Mouse (Mus musculus): ENCODE data around the gene Krt35. TPM values are rescaled to one million over a fixed set of nuclear protein-coding genes. Genes with fewer than 3 reads are reported as not detected.

Krt35 gene
- polyA plus RNA-seq, 1 experiment from 2014 or later, result not detected

GRCm38 (mm10) chr11:100050451-100050850 lies 45.6 kb downstream of the Krt35 start, which contains the start of gene Krt31:
Gene Krt31, minus strand, starts transcription at chr11:100050551.
- 86% methylated on average over 3 of the region's 3 CpGs for WGBS
- Histone ChIP-seq H3K4me1 (replicated peaks) (no peaks in the 10 kb centered on the region), H3K4me3 (no peak within 1 kb of the TSS), H3K27me3 (ENCODE audit: insufficient read depth, poor library complexity, severe bottlenecking) (no peaks in the 10 kb centered on the region), H3K9me3 (no peaks in the 10 kb centered on the region), H3K27ac (no peak within 1 kb of the TSS), H3K36me3 (no peaks in the 10 kb centered on the region)
- no peak for DNase-seq (ENCODE audit: low spot score)

GRCm38 (mm10) chr11:100047193-100047592 lies 48.8 kb downstream of the Krt35 start:
- Histone ChIP-seq H3K27ac (no peak overlapping the region), H3K9me3 (no peaks in the 10 kb centered on the region), H3K27me3 (ENCODE audit: insufficient read depth, poor library complexity, severe bottlenecking) (no peaks in the 10 kb centered on the region), H3K4me3 (no peak overlapping the region), H3K36me3 (no peaks in the 10 kb centered on the region), H3K4me1 (replicated peaks) (no peaks in the 10 kb centered on the region)
- no peak for DNase-seq (ENCODE audit: low spot score)
- WGBS, result 93% methylated on average over 2 of the region's 2 CpGs

GRCm38 (mm10) chr11:100046303-100046866 lies 49.7 kb downstream of the Krt35 start:
- 87% methylated on average over 6 of the region's 6 CpGs for WGBS
- no peak overlapping the region for H3K27ac ChIP-seq
- no peak for DNase-seq (ENCODE audit: low spot score)
- H3K4me3 ChIP-seq, result no peak overlapping the region
- no peaks in the 10 kb centered on the region for H3K4me1 ChIP-seq (replicated peaks)
- no peaks in the 10 kb centered on the region for H3K27me3 ChIP-seq (ENCODE audit: insufficient read depth, poor library complexity, severe bottlenecking)
- no peaks in the 10 kb centered on the region for H3K9me3 ChIP-seq
- no peaks in the 10 kb centered on the region for H3K36me3 ChIP-seq

Other genes with a start within 250 kb of the Krt35 start
- not detected in 2 replicates for gene Krtap4-16, start 244.6 kb downstream of the Krt35 start, polyA plus RNA-seq (2016; fragmentation: Nextera tagmentation; extraction: Ambion mirVana)
- not detected in 2 replicates for gene Gm11568, start 238.3 kb downstream of the Krt35 start, polyA plus RNA-seq (2016; fragmentation: Nextera tagmentation; extraction: Ambion mirVana)
- gene Gm11559, start 231.8 kb downstream of the Krt35 start, polyA plus RNA-seq (2016; fragmentation: Nextera tagmentation; extraction: Ambion mirVana), result not detected in 2 replicates
- not detected in 2 replicates for gene Krtap9-1, start 222.9 kb downstream of the Krt35 start, polyA plus RNA-seq (2016; fragmentation: Nextera tagmentation; extraction: Ambion mirVana)
- gene Gm11567, start 217.1 kb downstream of the Krt35 start, polyA plus RNA-seq (2016; fragmentation: Nextera tagmentation; extraction: Ambion mirVana), result not detected in 2 replicates
- gene Krtap31-1, start 188.3 kb downstream of the Krt35 start, polyA plus RNA-seq (2016; fragmentation: Nextera tagmentation; extraction: Ambion mirVana), result not detected in 2 replicates
- gene Gm11565, start 181.5 kb downstream of the Krt35 start, polyA plus RNA-seq (2016; fragmentation: Nextera tagmentation; extraction: Ambion mirVana), result not detected in 2 replicates
- not detected in 2 replicates for gene Krtap31-2, start 159.9 kb downstream of the Krt35 start, polyA plus RNA-seq (2016; fragmentation: Nextera tagmentation; extraction: Ambion mirVana)
- not detected in 2 replicates for gene Krtap9-5, start 147.8 kb downstream of the Krt35 start, polyA plus RNA-seq (2016; fragmentation: Nextera tagmentation; extraction: Ambion mirVana)
- gene Krtap29-1, start 117.2 kb downstream of the Krt35 start, polyA plus RNA-seq (2016; fragmentation: Nextera tagmentation; extraction: Ambion mirVana), result not detected in 2 replicates
- gene Krtap16-1, start 109.6 kb downstream of the Krt35 start, polyA plus RNA-seq (2016; fragmentation: Nextera tagmentation; extraction: Ambion mirVana), result not detected in 2 replicates
- not detected in 2 replicates for gene Krtap17-1, start 102.2 kb downstream of the Krt35 start, polyA plus RNA-seq (2016; fragmentation: Nextera tagmentation; extraction: Ambion mirVana)
- not detected in 2 replicates for gene Krt33a, start 80.0 kb downstream of the Krt35 start, polyA plus RNA-seq (2016; fragmentation: Nextera tagmentation; extraction: Ambion mirVana)
- not detected in 2 replicates for gene Krt33b, start 66.4 kb downstream of the Krt35 start, polyA plus RNA-seq (2016; fragmentation: Nextera tagmentation; extraction: Ambion mirVana)
- gene Krt34, start 54.7 kb downstream of the Krt35 start, polyA plus RNA-seq (2016; fragmentation: Nextera tagmentation; extraction: Ambion mirVana), result not detected in 2 replicates
- gene Krt31, start 45.7 kb downstream of the Krt35 start, polyA plus RNA-seq (2016; fragmentation: Nextera tagmentation; extraction: Ambion mirVana), result not detected in 2 replicates
- gene Krt32, start 8.0 kb downstream of the Krt35 start, polyA plus RNA-seq (2016; fragmentation: Nextera tagmentation; extraction: Ambion mirVana), result not detected in 2 replicates
- not detected in 2 replicates for gene Krt36, start 9.4 kb upstream of the Krt35 start, polyA plus RNA-seq (2016; fragmentation: Nextera tagmentation; extraction: Ambion mirVana)
- 0.43 TPM in 1 of 2 replicates, not detected in the other for gene Krt13, start 25.3 kb upstream of the Krt35 start, polyA plus RNA-seq (2016; fragmentation: Nextera tagmentation; extraction: Ambion mirVana)
- gene Krt15, start 39.7 kb upstream of the Krt35 start, polyA plus RNA-seq (2016; fragmentation: Nextera tagmentation; extraction: Ambion mirVana), result 0.73 and 2.9 TPM in 2 replicates
- 11.4 and 12.7 TPM in 2 replicates for gene Krt19, start 52.4 kb upstream of the Krt35 start, polyA plus RNA-seq (2016; fragmentation: Nextera tagmentation; extraction: Ambion mirVana)
- not detected in 2 replicates for gene Krt9, start 97.0 kb upstream of the Krt35 start, polyA plus RNA-seq (2016; fragmentation: Nextera tagmentation; extraction: Ambion mirVana)
- 1.5 and 1.9 TPM in 2 replicates for gene Krt14, start 111.3 kb upstream of the Krt35 start, polyA plus RNA-seq (2016; fragmentation: Nextera tagmentation; extraction: Ambion mirVana)
- not detected in 2 replicates for gene Krt16, start 152.7 kb upstream of the Krt35 start, polyA plus RNA-seq (2016; fragmentation: Nextera tagmentation; extraction: Ambion mirVana)
- 0.16 TPM in 1 of 2 replicates, not detected in the other for gene Krt17, start 164.8 kb upstream of the Krt35 start, polyA plus RNA-seq (2016; fragmentation: Nextera tagmentation; extraction: Ambion mirVana)
- gene Krt42, start 173.6 kb upstream of the Krt35 start, polyA plus RNA-seq (2016; fragmentation: Nextera tagmentation; extraction: Ambion mirVana), result not detected in 2 replicates
- gene Eif1, start 223.6 kb upstream of the Krt35 start, polyA plus RNA-seq (2016; fragmentation: Nextera tagmentation; extraction: Ambion mirVana), result 1,728 and 1,735 TPM in 2 replicates
- gene Gast, start 238.2 kb upstream of the Krt35 start, polyA plus RNA-seq (2016; fragmentation: Nextera tagmentation; extraction: Ambion mirVana), result 0.90 TPM in 1 of 2 replicates, not detected in the other

Measured in hindbrain, embryonic 10.5 days (tissue).